Mouse (Mus musculus) mature B cell (primary cell): ENCODE results near the gene Nfkbib.

ENCODE experiments used
- in situ Hi-C: fragments of 300-500 bp; cut with MboI; formaldehyde crosslinking; loops from 2 replicates; pipeline ENCODE4 v1.14.3; 2019

Gene Nfkbib

DNA sequence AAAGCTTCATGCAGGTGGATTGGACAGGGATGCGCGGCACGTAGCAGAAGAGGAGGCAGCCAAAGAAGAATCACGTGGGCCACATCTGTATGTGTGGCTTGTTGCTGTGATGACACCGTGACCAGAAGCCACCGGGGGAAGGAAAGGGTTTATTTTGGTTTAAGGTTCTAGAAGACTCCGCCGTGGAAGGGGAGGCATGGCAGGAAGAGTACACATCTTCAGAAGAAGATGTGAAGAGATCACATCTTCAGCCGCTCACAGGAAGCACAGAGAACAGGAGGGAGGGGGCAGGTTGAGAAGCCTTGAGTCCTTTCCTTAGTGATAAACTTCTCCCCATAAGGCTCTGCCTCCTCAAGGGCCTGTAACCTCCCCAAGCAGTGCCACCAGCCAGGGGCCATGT lies 32.7 kb upstream of the Nfkbib start:
- in situ Hi-C loops, result loop anchor here (5.0 kb wide), 1 partner anchor 67 kb away; no protein-coding TSS in a partner anchor

DNA sequence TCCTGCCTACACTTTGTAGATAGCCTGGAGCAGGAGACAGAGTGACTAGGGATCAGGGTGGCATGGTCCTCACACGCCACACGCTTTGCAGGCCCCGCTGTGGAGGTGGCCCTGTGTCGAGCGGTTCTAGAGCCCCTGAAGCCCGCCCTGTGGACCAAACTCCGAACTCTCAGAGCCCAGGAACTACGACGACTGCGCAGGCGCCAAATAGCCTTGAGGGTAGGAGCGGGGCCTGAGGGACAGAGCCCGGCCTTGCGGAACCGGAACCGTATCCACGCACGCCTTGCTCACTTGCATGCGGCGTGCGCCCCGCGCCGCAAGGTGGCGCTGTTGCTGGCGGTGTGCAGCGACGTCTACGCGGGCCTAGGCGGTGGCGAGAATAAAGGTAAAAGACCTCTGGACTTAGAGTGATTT lies 29.3 kb upstream of the Nfkbib start:
- in situ Hi-C loops, result loop anchor here (5.0 kb wide), 1 partner anchor 71 kb away; no protein-coding TSS in a partner anchor

DNA sequence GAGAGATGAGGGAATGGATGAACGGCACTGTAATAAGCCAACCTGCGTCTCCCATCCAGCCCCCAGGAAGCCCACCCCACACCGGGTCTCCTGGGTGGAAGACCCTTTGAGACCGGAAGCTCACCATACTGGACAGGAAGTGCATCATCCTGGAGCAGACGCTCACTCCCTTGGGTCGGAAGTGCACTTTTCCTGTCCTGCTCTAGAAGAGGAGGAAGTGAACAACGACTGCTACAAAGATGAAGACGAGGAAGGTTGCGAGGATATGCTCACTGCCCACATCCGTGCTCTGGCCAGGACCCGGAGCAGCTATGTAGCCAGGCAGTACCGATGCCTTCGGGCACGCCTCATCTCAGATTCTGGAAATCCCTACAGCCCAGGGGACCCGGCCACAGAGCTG lies 28.5 kb upstream of the Nfkbib start:
- in situ Hi-C loops, result loop anchor here (5.0 kb wide), 1 partner anchor 71 kb away; no protein-coding TSS in a partner anchor

DNA sequence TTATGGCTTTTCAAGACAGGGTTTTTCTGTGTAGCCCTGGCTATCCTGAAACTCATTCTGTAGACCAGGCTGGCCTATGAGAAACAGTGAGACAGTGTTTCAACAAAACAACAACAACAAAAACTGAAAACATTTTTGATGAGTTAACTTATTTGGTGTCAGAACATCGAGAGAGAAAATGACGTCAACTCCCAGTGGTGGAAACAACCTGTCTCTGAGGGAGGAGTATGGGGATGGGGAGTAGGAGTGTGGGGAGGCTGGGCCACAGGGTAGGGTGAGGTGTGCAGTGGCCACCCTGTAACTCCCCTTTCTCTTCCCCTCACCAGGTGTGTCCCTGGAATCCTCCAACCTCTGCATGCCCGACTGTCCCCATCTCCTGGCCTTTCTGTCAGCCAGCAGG lies 27.2 kb upstream of the Nfkbib start:
- in situ Hi-C loops, result no loop called here

DNA sequence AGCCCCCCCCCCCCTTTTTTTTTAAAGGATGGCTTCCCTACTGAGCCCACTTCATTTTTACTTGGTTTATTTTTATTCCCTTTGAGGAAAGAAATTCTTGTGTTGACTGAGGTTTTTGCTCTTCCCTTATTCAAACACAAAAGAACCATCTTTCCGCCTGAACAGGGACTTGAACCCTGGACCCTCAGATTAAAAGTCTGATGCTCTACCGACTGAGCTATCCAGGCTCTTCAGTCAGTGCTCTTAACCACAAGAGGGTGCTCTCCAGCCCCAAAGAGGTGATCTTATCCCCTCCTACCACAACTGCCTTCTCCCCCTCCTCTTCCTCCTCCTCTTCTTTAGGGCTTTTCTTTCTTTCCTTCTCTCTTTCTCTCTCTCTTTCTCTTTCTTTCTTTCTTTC lies 26.5 kb upstream of the Nfkbib start:
- in situ Hi-C loops, result no loop called here

DNA sequence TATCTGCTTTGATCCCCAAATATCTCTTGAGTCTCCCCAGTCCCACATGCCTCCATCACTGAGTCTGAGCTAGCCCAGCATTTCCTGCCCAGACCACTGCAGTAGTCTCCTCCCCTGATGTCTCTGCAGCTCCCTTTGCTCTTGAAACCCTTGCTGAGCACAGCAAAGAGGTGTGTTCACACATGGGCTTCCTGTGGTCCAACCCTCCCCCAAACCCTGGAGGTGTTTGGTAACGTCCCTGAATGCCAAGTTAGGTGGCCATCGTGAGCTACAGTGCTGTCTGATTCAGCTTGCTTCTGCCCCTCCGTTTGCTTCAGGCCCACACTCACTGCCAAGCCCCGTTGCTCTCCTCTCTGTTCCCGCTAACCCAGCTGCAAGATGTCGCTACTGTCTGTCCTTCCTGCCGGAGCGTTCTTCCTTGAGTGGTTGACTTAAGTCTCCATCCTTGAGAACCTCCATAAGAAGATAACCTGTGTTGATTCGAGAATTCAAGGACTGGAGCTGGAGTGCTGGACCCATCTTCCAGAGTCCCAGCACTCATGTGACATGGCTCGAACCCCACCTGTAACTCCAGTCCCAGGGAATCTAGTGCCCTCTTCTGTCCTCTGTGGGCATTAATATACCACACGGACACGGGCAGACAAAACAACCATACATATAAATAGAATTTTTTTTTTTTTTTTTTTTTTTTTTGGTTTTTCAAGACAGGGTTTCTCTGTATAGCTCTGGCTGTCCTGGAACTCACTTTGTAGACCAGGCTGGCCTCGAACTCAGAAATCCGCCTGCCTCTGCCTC lies 25.3 kb upstream of the Nfkbib start:
- in situ Hi-C loops, result no loop called here

DNA sequence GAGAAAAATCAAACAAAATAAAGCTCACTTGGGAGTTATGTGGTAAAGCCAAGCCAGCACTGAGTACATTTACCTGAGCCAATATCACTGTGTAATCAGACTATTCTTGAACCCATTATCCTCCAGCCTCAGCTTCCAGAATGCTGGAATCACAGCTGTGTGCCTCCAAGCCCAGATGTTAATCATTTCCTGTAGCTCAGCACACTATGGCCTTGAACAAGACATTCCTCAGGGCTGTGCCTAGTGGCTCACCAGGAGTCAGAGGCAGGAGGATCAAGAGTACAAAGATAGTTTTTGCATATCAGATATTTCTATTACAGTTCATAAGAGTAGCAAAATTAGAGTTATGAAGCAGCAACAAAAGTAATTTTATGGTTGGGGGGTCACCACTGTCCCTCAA lies 24.4 kb upstream of the Nfkbib start:
- in situ Hi-C loops, result no loop called here

DNA sequence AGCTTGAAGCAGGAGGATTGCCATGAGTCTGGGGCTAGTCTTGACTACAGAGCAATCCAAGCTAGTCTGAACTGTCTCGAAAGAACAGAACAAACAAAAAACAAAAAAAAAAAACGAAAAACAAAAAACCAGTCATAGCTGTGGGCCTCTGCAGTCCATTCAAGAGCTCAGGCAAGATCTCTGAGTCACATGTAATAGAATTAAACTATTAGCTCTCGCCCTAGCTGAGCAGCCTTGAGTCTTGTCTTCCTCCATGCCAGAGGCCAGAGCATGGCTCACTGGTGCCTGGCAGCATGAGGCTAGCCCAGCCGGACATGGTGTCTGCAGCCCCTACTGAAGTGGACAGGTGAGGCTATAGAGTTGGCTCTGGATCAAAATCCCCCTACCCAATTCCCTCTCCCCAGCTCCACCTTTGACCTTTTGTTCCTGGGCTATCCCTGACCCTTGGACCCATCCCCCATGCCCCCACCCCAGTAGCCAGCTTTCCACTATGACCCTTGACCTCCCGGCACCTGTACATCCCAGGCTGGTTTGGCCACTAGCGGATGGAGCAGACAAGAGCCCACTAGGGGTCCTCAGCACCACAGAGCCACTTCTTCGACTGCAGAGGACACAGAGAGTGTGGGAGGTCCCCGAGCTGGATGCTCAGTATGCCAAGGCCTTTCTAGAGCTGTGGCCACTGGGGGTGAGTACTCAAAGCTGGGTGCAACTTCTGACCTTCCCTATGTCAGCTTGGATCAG lies 22.9 kb upstream of the Nfkbib start:
- in situ Hi-C loops, result no loop called here

DNA sequence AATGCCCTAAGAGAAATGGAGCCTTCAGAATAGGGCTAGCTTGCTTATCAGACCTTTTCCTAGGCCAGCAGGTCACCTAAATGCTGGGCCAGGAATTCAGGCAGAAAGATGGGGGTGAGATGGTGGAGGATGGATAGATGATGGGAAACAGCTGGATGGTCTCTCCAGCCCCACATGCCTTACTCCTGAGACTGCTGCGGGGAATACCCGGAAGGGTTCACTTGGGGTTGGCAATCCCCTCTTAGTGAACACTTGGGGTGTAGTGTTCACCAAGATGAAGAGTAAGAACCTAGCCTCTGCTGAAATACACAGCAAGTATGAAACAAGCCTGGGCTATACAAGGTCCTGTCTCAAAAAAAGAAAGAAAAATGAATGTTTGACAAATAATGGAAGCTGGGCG lies 21.9 kb upstream of the Nfkbib start:
- in situ Hi-C loops, result no loop called here

DNA sequence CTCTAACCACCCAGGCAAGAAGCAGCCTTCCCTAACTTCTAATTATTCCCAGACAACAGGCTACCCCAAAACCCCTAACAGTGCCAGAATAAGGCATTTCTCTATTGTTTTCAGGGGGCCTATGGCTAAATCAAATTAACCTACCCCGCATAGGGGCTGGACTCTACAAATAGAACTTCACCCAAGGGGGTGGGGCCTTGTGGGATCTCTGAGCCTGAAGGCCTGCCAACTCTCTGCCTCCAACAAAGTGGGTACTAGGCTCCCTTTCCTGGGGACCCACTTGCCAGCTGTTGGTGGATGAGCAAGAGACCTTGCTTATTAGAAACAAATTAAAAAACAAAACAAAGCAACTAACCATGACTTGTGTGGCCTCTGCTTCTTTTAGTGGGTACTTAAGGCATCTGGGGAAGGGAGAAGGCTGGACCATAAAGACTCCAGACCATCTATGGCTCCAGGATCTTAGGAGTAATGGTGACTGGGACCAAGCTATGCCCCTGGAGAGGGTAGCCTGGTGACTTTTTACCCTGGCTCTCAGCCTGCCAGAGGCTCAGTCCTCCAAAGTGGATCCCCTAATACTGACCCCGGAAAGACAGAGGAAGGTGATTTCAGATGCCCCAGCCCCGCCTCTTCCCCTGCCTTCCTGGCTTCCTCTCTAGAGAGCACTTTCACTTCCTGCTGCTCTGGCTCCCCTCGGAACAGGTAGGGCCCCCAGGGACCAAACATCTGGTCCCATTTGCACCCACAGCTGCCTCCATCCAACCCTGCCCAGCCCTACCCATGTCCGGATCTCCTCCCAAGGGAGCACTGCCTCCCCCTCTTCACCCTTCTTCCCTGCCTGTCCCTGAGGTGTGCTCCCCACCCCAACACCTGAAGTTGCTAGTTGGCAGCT lies 21.2 kb upstream of the Nfkbib start, which contains the start of gene Rinl:
Gene Rinl (plus strand): TSS at position 663 of the 889 bp plus-strand sequence.
- in situ Hi-C loops, result no loop called here

DNA sequence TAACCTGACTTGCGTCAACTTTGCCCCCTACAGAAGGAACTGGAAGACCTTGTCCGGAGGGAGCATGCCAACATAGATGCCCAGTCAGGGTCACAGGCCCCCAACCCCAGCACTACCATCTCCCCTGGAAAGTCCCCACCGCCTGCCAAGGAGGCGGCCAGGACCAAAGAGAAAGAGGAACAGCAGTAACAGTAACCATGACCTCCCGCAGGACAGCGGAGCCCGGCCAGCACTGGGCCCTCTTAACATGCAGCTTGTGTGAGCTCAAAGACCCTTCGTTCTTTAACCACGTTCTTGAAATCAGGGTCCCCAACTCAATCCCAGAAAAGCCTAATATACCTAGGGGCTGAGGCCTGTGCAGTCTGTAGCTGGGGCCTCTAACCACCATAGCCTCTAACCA lies 20.6 kb upstream of the Nfkbib start:
- in situ Hi-C loops, result no loop called here

DNA sequence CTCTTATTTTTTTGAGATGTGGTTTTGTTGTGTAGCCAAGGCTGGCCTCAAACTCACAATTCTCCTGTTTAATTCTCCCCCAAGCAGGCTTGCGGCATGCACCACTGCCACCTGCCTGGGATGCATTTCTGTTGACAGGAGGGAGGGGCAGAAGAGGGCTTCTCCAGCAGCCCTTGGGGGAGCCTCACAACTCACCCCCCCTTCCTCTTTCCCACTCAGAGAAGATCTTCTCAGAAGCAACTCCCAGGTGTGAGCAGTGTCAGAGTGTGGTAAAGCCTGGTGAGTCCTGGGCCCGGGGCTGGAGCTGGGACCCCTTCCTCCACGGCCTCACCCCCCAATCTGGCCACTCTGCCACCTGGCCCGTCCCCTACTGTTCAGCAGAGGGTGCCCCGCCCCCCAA lies 17.8 kb upstream of the Nfkbib start:
- in situ Hi-C loops, result no loop called here

DNA sequence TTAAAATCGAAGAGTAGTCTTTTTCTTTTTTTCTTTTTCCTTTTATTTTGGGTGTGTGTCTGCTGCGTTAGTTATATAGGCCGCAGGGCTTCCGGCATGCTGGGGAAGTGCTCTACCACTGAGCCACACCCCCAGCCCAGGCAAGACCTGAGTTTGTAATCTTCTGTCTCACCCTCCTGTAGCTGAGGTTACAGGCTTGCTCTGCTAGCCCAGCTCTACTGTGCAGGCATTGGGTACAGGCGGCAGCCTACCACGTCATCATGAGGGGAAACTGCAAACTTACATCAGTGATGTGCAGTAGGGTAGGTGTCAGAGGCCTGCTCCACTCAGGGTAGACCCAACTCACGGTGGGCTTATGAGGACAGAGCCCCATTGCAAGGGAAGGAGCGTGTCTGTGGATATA lies 13.9 kb upstream of the Nfkbib start:
- in situ Hi-C loops, result no loop called here

DNA sequence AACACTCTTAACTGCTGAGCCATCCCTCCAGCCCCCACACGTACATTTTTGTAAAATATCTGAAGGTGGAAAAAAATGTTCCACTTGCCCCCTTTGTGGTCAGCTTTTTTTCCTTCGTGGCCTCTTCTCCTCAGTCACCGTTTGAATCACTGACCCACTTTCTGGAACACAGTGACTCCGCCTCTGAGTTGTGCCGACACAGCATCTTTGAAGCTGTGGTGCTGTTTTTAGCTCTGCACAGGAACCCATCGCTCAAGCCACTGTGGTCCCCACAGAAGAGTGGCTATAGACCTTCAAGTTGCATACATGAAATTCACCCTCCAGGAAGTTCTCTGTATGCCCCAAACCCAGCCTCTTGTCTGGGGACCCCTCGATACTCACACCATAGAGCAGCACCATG lies 13.5 kb upstream of the Nfkbib start:
- in situ Hi-C loops, result no loop called here

DNA sequence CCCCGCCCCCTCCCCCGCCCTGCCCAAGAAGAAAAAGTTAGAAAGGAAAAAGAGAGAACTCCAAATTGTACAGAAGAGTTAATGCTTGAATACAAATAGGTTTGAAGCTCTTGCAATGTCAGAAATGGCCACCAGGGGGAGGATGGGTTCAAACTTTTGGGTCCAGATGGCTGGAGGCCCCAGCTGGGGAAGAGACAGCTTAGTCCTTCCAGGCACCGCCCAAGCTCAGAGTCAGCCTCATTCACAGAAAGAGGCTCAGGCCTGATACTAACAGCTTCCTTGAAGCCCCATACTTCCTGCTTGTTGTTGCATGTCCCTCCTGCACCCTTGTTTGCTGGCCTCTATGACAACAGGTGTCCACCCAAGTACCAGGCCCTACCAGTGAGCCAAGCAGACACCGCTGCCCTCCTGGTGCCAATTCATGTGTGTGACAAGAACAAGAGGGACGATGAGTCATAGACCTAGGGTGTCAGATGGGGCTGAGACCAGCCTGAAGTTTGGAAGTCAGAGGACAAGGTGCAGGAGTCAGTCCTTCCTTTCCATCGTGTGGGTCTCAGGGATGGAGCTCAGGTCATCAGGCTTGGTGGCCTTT lies 12.9 kb upstream of the Nfkbib start:
- in situ Hi-C loops, result no loop called here

DNA sequence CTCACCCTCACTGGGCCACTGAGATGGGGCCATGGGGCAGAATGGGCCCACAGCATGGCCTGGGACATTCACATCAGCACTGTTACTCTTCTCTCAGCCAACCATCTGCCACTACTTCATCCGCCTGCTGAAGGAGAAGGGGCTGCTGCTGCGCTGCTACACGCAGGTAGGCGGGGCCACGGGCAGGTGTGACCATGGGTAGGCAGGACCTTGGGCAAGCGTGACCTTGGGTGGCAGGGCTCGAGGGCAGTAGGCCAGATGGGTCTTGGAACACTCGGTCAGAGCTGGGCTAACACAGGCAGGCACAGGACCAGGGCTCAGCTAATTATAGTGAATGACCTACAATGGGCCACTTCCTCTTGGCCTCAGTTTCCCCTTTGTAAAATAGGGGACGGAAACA lies 11.5 kb upstream of the Nfkbib start:
- in situ Hi-C loops, result no loop called here

DNA sequence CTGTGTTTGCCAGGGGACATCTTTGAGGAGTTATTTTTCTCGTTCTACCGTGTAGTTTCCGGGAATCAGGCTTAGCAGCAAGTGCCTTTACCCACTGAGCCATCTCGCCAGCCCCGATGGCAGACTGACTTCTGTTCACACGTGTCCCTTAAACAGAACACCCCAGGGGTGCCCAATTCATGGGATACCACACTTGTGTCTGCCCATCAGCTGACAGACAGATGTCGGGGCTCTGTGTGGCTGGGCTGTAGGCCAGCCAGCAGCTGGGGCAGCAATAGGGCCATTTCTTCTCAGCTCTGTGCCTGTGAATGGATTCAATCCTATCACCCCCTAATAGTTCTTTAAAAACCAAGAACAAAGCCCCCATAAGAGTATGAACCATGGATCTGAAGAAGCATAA lies 7.8 kb upstream of the Nfkbib start:
- in situ Hi-C loops, result no loop called here

DNA sequence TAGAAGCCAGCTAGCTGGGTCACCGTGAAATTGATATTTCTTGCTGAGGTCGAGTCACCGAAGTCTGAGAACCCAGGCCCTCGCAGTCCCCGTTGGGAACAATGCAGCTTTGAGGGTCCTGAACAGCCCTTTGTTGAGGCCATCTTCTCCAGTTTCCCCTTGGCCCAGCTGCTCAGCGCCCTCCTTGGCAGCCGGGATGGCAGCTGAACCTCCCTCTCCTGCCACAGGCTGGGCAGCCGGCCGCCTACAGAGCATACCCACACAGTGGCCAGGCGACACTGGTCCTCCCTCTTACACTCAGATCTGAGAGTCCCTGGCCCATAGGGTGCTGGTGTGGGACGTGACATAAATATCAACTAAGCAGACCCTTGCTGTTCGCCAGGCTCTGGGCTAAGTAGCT lies 6.9 kb upstream of the Nfkbib start:
- in situ Hi-C loops, result no loop called here

DNA sequence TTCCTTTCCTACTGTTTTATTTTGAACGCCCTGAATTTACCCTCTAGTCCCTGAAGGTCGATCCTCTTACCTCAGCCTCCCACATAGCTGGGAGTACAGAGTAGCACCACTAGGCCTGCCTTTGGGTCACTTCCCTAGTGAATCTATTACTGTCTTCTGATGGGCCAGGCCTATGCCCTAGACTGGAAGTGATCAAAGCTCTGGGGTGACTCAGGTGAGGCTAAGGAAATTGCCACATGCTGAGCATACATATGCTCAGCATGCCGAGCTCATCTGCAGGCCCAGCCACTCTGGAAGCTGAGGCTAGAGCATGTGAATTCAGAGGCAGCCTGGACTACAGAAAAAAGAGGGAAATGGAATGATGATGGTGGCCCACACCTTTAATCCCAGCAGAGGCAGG lies 5.9 kb upstream of the Nfkbib start:
- in situ Hi-C loops, result no loop called here

DNA sequence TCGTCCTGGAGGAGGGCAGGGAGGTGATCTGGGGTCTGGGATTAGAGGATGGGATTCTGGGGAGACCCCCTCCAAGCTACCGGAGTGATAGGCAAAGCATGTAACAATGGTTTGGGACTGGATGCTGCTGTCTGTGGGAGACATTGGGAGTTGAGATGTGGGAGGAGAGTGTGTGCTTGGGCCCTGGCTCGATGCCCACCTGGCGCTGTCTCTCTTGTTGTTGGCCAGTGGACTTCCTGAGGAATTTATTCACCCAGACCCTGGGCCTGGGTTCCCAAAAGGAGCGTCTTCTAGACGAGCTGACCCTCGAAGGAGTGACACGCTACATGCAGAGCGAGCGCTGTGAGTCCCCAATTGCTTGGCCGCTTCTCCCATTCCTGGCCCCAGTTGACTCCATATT lies 4.6 kb upstream of the Nfkbib start:
- in situ Hi-C loops, result no loop called here

DNA sequence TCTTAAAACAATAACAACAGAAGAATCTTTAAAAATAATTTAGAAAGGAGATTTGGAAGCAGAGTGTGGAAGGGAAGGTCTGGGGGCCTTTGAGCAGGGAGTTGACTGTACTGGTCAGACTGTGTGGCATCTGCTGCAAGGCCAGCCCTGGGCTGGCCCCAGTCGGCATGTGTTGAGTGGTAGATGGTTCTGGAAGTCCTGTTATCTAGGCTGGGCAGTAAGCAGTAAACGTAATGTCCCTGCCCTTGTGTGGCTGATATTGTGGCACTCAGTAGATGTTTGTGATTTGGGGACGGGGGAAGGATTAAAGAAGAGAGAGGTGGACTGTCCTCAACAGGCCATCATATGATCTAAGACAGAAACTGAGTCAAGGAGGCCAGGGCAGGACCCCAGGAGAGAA lies 3.0 kb upstream of the Nfkbib start:
- in situ Hi-C loops, result no loop called here

DNA sequence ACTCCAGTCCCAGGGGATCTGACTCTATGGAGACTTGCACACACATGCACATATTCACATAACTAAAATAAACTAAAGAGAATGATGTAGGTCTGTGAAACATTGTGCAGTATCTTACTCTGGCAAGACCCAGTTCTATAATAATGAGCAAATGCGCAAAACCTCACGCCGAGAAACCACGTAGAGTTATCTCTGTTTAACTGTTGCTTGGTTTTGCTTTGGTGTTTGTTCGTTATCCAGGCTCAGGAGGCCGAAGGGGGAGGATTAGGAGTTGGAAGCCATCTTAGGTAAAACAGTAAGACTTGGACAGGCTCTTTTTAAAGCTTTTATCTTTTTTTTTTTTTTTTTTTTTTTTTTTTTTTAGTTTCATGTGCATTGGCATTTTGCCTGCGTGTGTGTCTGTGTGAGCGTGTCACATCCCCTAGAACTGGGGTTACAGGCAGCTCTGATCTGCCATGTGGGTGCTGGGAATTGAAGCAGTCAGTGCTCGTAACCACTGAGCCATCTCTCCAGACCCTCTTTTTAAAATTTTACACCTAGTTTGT lies 2.2 kb upstream of the Nfkbib start:
- in situ Hi-C loops, result no loop called here
